Mouse (Mus musculus): ENCODE results near the gene Abcc2.

- TF ChIP-seq CTCF (IDR thresholded peaks at IDR 0.05; ENCODE audit: insufficient read depth, low read depth, low read length), result no peak
- TF ChIP-seq POLR2A (IDR thresholded peaks at IDR 0.05; ENCODE audit: insufficient read depth, low read depth, low read length), result no peak
Observed at GRCm38 (mm10) chr19:43843184-43843583, 61.2 kb downstream of the Abcc2 start.

Measured in olfactory bulb, adult 2 months (tissue).